15 mouse cellular contexts compared by ENCODE assay signal in the genomic region with DNA sequence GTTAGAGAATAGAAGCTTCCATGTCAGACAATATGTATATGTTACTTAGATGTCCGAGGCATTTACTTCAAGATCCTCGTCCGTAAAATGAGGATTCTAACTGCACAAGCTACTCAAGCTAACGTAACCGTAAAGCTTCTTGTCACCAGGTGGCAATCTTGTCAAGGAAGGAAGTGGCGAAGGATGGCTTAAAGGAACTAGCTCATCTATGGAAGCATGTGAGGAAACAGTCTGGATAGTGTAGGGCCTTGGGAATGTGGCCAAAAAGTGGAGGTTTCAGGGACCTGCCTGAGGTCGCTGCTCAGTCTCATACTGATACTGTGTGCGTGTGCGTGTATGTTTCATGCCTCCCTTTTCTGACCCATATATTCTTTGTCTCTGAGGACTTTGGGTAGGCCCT.
DNase-seq lines count a peak whose midpoint lies in the region; ATAC-seq and TF ChIP-seq lines count a peak whose summit lies in the region.
"Had no signal": no experiment of that assay in that cellular context is flagged by ENCODE, and none has a peak within 500 bp of the region (broad histone marks: within the 10 kb centered on the region; RNA-seq: fewer than 3 reads in every experiment).

No protein-coding gene starts in this region.

- no peak overlapping the region for H3K27ac ChIP-seq in forebrain, postnatal 0 days (ENCODE audit: low read depth, low read length)
- H3K27ac ChIP-seq in forebrain, embryonic 15.5 days (replicated peaks): no peak overlapping the region
- H3K27ac ChIP-seq in lung, embryonic 14.5 days (ENCODE audit: low read depth): no peak overlapping the region
- H3K27ac ChIP-seq: hindbrain, embryonic 10.5 days had no signal

- H3K4me3 ChIP-seq in forebrain, postnatal 0 days (ENCODE audit: low read depth, low read length): no peak overlapping the region
- H3K4me3 ChIP-seq in forebrain, embryonic 15.5 days: no peak overlapping the region
- H3K4me3 ChIP-seq in lung, embryonic 14.5 days (ENCODE audit: low read depth, low read length): no peak overlapping the region
- H3K4me3 ChIP-seq: heart, embryonic 12.5 days; hindbrain, embryonic 10.5 days had no signal

- no peaks in the 10 kb centered on the region for H3K9me3 ChIP-seq in forebrain, postnatal 0 days (ENCODE audit: low read length)
- no peaks in the 10 kb centered on the region for H3K9me3 ChIP-seq in forebrain, embryonic 15.5 days
- H3K9me3 ChIP-seq in lung, embryonic 14.5 days (ENCODE audit: low read depth, low read length): no peaks in the 10 kb centered on the region
- H3K9me3 ChIP-seq: heart, embryonic 12.5 days; hindbrain, embryonic 10.5 days had no signal

- H3K36me3 ChIP-seq in forebrain, postnatal 0 days (ENCODE audit: insufficient read depth): peaks cover 29% of the 10 kb centered on the region; the same call in 1 of the 2 replicates
- H3K36me3 ChIP-seq in forebrain, embryonic 15.5 days: no peaks in the 10 kb centered on the region
- no peaks in the 10 kb centered on the region for H3K36me3 ChIP-seq in lung, embryonic 14.5 days (ENCODE audit: insufficient read depth)
- H3K36me3 ChIP-seq: heart, embryonic 12.5 days had no signal

- 76% methylated on average over 9 of the region's 9 CpGs for WGBS in forebrain, postnatal 0 days
- 79% methylated on average over 9 of the region's 9 CpGs for WGBS in forebrain, embryonic 15.5 days
- WGBS in lung, embryonic 14.5 days: 75% methylated on average over 9 of the region's 9 CpGs

- peak; percentile 73 for TF ChIP-seq CTCF in forebrain, postnatal 0 days (IDR thresholded peaks at IDR 0.05; ENCODE audit: low read depth)
- TF ChIP-seq CTCF in lung, embryonic 14.5 days (IDR thresholded peaks at IDR 0.05; ENCODE audit: low read depth): peak; percentile 31

- peak; percentile 77 for DNase-seq in forebrain, postnatal 0 days
- DNase-seq in lung, embryonic 14.5 days: peak; percentile 36
- DNase-seq in lung, postnatal 4 days: no peak
- peak; percentile 25 for DNase-seq in adrenal gland, adult 8-10 months
- peak; percentile 57 for DNase-seq in brain, adult 2 months (ENCODE audit: low read depth, low spot score)
- DNase-seq in gastrocnemius, postnatal 25 days: no peak
- DNase-seq: kidney, adult 11 months; kidney, postnatal 36 days; liver, postnatal 0 days; right cerebral cortex, postnatal 14 days; thymus, adult 18-20 months had no signal

- no peak overlapping the region for H3K9ac ChIP-seq in forebrain, postnatal 0 days
- H3K9ac ChIP-seq in forebrain, embryonic 15.5 days (replicated peaks): no peak overlapping the region
- no peak overlapping the region for H3K9ac ChIP-seq in lung, embryonic 14.5 days
- H3K9ac ChIP-seq: heart, embryonic 12.5 days; liver, postnatal 0 days had no signal

- H3K4me2 ChIP-seq in forebrain, postnatal 0 days (ENCODE audit: low read depth): no peak overlapping the region
- H3K4me2 ChIP-seq in forebrain, embryonic 15.5 days (replicated peaks): no peak overlapping the region
- no peak overlapping the region for H3K4me2 ChIP-seq in lung, embryonic 14.5 days
- H3K4me2 ChIP-seq: heart, embryonic 12.5 days had no signal

- no peaks in the 10 kb centered on the region for H3K4me1 ChIP-seq in forebrain, postnatal 0 days (ENCODE audit: insufficient read depth)
- H3K4me1 ChIP-seq in forebrain, embryonic 15.5 days: peaks cover 7% of the 10 kb centered on the region; the same call in 1 of the 2 replicates
- no peaks in the 10 kb centered on the region for H3K4me1 ChIP-seq in lung, embryonic 14.5 days (ENCODE audit: insufficient read depth)
- H3K4me1 ChIP-seq: hindbrain, embryonic 10.5 days had no signal

- no peaks in the 10 kb centered on the region for H3K27me3 ChIP-seq in forebrain, postnatal 0 days (ENCODE audit: insufficient read depth, low read length)
- no peaks in the 10 kb centered on the region for H3K27me3 ChIP-seq in forebrain, embryonic 15.5 days
- no peaks in the 10 kb centered on the region for H3K27me3 ChIP-seq in lung, embryonic 14.5 days (ENCODE audit: insufficient read depth, low read length)
- H3K27me3 ChIP-seq: heart, embryonic 12.5 days had no signal

- ATAC-seq in forebrain, postnatal 0 days: peak; percentile 50
- ATAC-seq in forebrain, embryonic 15.5 days (replicated peaks): no peak; the same call in 1 of the 2 replicates
- no peak for ATAC-seq in lung, embryonic 14.5 days (ENCODE audit: insufficient read depth)
- ATAC-seq: CD4-positive, CD25-positive, alpha-beta regulatory T cell, adult 4 months; liver, postnatal 0 days had no signal

Comparison
In these comparisons a context has a peak if more than half of its experiments do, and no peak if none do; other contexts are left out.
1. DNase-seq: peak in forebrain, postnatal 0 days (single experiment), lung, embryonic 14.5 days (single experiment), adrenal gland, adult 8-10 months (single experiment) and brain, adult 2 months (single experiment); none in lung, postnatal 4 days (0 of 2) and gastrocnemius, postnatal 25 days (single experiment).